Mouse (Mus musculus): ENCODE results near the gene Hspa1l. TPM values are rescaled to one million over a fixed set of nuclear protein-coding genes. Genes with fewer than 3 reads are reported as not detected.
"Not testable (repeated sequence)": the region's sequence is repeated elsewhere in the genome, so short reads cannot be mapped to it uniquely, and the experiment has no call there.

Hspa1l gene
- polyA plus RNA-seq, 2 experiments = 0.02 to 0.25 TPM

GRCm38 (mm10) chr17:34965627-34966026, 6.9 kb upstream of the Hspa1l start:
- Histone ChIP-seq H3K36me3 (replicated peaks; ENCODE audit: control insufficient read depth, insufficient read depth, low read depth) (no peaks in the 10 kb centered on the region), H3K27ac (no peak overlapping the region), H3K27me3 (ENCODE audit: control insufficient read depth, insufficient read depth, low read length) (peaks cover 32% of the 10 kb centered on the region), H3K9ac (replicated peaks) (no peak overlapping the region), H3K4me1 (replicated peaks; ENCODE audit: control insufficient read depth in 2 of 2, insufficient read depth in 2 of 2, low read length in 1 of 2) (no peaks in the 10 kb centered on the region), H3K4me2 (ENCODE audit: low read depth) (no peak overlapping the region), H3K4me3 (ENCODE audit: insufficient read depth in 1 of 2, low read depth in 2 of 2, low read length in 2 of 2) (no peak overlapping the region), H3K9me3 (ENCODE audit: control insufficient read depth, low read length) (no peaks in the 10 kb centered on the region)
- 37% methylated on average over 5 of the region's 5 CpGs for WGBS (ENCODE audit: insufficient replicate concordance)
- DNase-seq (ENCODE audit: low read depth in 3 of 3, low spot score in 3 of 3) (no peak), ATAC-seq (ENCODE audit: insufficient read depth) (no peak)
- TF ChIP-seq CTCF (IDR thresholded peaks at IDR 0.05; ENCODE audit: low read depth) (no peak), EP300 (IDR thresholded peaks at IDR 0.05; ENCODE audit: low read depth) (no peak)

DNA sequence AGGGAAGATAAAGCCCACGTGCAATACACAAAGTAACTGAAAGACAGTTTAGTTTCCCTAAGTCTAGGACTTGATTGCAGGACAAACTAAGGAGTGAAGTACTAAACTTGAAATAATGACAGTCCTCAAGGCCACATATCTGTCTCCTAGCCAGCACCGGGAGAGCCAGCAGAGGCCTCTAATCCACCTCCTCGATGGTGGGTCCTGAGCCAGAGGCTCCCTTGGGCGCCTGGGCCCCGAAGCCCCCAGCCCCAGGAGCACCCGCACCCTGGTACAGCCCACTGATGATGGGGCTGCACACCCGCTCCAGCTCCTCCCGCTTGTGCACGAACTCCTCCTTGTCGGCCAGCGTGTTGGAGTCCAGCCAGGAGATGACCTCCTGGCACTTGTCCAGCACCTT, 2.7 kb upstream of the Hspa1l start, which contains the start of gene Gm20481:
TSS of gene Gm20481 (plus strand) at position 91 of the 400 bp plus-strand sequence.
- not testable (repeated sequence) for ATAC-seq (ENCODE audit: insufficient read depth); H3K4me1 ChIP-seq (replicated peaks; ENCODE audit: control insufficient read depth in 2 of 2, insufficient read depth in 2 of 2, low read length in 1 of 2); DNase-seq (ENCODE audit: low read depth in 3 of 3, low spot score in 3 of 3); H3K9ac ChIP-seq (replicated peaks); H3K36me3 ChIP-seq (replicated peaks; ENCODE audit: control insufficient read depth, insufficient read depth, low read depth); H3K4me3 ChIP-seq (ENCODE audit: insufficient read depth in 1 of 2, low read depth in 2 of 2, low read length in 2 of 2); H3K27ac ChIP-seq; H3K4me2 ChIP-seq (ENCODE audit: low read depth); H3K9me3 ChIP-seq (ENCODE audit: control insufficient read depth, low read length)
- peaks cover 26% of the 10 kb centered on the region for H3K27me3 ChIP-seq (ENCODE audit: control insufficient read depth, insufficient read depth, low read length)
- WGBS (ENCODE audit: insufficient replicate concordance) = 49% methylated on average over 7 of the region's 11 CpGs

GRCm38 (mm10) chr17:34970850-34971249, 1.7 kb upstream of the Hspa1l start:
- 33% methylated on average over 24 of the region's 37 CpGs for WGBS (ENCODE audit: insufficient replicate concordance)
- not testable (repeated sequence) for H3K4me1 ChIP-seq (replicated peaks; ENCODE audit: control insufficient read depth in 2 of 2, insufficient read depth in 2 of 2, low read length in 1 of 2); H3K36me3 ChIP-seq (replicated peaks; ENCODE audit: control insufficient read depth, insufficient read depth, low read depth); ATAC-seq (ENCODE audit: insufficient read depth); DNase-seq (ENCODE audit: low read depth in 3 of 3, low spot score in 3 of 3); H3K27ac ChIP-seq; H3K9me3 ChIP-seq (ENCODE audit: control insufficient read depth, low read length); H3K9ac ChIP-seq (replicated peaks); H3K4me2 ChIP-seq (ENCODE audit: low read depth); H3K4me3 ChIP-seq (ENCODE audit: insufficient read depth in 1 of 2, low read depth in 2 of 2, low read length in 2 of 2)
- H3K27me3 ChIP-seq (ENCODE audit: control insufficient read depth, insufficient read depth, low read length) = peaks cover 26% of the 10 kb centered on the region

GRCm38 (mm10) chr17:34971694-34972068, 822 bp upstream of the Hspa1l start:
- Histone ChIP-seq H3K4me3 (ENCODE audit: insufficient read depth in 1 of 2, low read depth in 2 of 2, low read length in 2 of 2) (peak overlapping the region in 1 of 2 experiments; percentile 25; a peak in 1 of 4 replicates), H3K4me2 (ENCODE audit: low read depth) (peak overlapping the region; percentile 72; the same call in 1 of the 2 replicates), H3K27me3 (ENCODE audit: control insufficient read depth, insufficient read depth, low read length) (peaks cover 26% of the 10 kb centered on the region)
- not testable (repeated sequence) for H3K27ac ChIP-seq; H3K4me1 ChIP-seq (replicated peaks; ENCODE audit: control insufficient read depth in 2 of 2, insufficient read depth in 2 of 2, low read length in 1 of 2); DNase-seq (ENCODE audit: low read depth in 3 of 3, low spot score in 3 of 3); H3K36me3 ChIP-seq (replicated peaks; ENCODE audit: control insufficient read depth, insufficient read depth, low read depth); H3K9me3 ChIP-seq (ENCODE audit: control insufficient read depth, low read length); H3K9ac ChIP-seq (replicated peaks)
- WGBS (ENCODE audit: insufficient replicate concordance) = 1% methylated on average over 21 of the region's 43 CpGs
- peak; percentile 39; the same call in 1 of the 2 replicates for ATAC-seq (ENCODE audit: insufficient read depth)

DNA sequence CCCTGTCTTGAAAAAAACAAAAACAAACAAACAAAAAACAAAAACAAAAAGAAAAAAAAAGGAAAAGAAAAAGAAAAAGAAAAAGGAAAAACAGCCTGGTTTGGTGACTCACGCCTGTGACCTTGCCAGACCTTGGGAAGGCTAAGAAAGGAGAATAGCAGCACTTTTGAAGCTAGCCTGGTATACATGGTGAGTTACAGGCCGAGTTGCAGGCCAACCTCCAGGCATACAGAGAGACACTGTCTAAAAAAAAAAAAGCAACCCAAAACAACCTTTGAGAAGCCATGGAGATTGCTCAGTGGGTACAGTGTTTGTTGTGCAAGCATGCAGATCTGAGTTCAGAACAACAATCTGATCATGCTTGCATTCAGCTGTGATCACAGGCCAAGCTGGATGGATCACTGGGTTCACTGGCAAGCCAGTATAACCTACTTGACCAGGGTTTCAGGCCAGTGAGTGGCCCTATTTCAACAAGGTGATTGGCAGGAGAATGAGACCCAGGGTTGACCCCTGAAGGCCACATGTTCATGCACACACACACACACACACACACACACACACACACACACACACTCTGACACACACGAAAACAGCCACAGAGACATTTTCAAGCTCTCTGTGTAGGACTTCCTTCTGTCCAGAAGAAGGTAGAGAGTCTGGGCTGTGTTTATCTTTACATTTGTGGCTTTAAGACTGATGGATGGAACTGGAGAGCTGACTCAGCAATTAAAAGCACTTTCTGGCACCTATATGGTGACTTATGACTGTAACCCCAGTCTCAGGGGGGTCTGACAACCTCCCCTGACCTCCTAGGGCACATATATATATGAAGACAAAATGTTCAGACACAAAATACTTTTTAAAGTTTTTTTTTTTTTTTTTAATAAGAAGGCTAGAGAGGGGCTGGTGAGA, 3.3 kb downstream of the Hspa1l start:
- DNase-seq (ENCODE audit: low read depth in 3 of 3, low spot score in 3 of 3) (no peak), ATAC-seq (ENCODE audit: insufficient read depth) (no peak)
- Histone ChIP-seq H3K27me3 (ENCODE audit: control insufficient read depth, insufficient read depth, low read length) (peaks cover 7% of the 10 kb centered on the region), H3K4me2 (ENCODE audit: low read depth) (no peak overlapping the region), H3K36me3 (replicated peaks; ENCODE audit: control insufficient read depth, insufficient read depth, low read depth) (no peaks in the 10 kb centered on the region), H3K9me3 (ENCODE audit: control insufficient read depth, low read length) (no peaks in the 10 kb centered on the region), H3K9ac (replicated peaks) (no peak overlapping the region), H3K4me3 (ENCODE audit: insufficient read depth in 1 of 2, low read depth in 2 of 2, low read length in 2 of 2) (no peak overlapping the region), H3K27ac (no peak overlapping the region), H3K4me1 (replicated peaks; ENCODE audit: control insufficient read depth in 2 of 2, insufficient read depth in 2 of 2, low read length in 1 of 2) (peaks cover 2 to 9% of the 10 kb centered on the region in 2 experiments)
- WGBS (ENCODE audit: insufficient replicate concordance) = 59% methylated on average over 3 of the region's 3 CpGs
- TF ChIP-seq CTCF (IDR thresholded peaks at IDR 0.05; ENCODE audit: low read depth) (no peak), EP300 (IDR thresholded peaks at IDR 0.05; ENCODE audit: low read depth) (no peak)
